8 mouse cellular contexts compared by ENCODE assay signal in the genomic region with DNA sequence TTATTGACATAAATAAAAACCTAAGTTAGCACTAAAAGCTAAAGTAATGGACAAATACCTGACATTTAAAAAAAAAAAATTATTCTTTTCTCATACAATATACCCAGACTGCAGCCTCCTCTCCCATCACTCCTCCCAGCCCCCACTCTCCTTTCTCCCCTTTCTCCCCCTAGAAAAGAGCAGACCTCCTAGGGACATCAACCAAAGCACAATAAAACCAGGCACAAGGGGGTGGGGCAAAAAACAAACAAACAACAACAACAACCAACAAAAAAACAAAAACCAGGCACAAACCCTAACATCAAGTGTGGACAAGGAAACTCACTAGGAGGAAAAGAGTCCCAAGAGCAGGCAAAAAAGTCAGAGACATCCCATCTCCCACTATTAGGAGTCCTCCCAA. TPM values are rescaled to one million over a fixed set of nuclear protein-coding genes. Genes with fewer than 3 reads are reported as not detected.
DNase-seq lines count a peak whose midpoint lies in the region; ATAC-seq and TF ChIP-seq lines count a peak whose summit lies in the region.

No protein-coding gene starts in this region.

- no peak for TF ChIP-seq POLR2A in CH12.LX (IDR thresholded peaks at IDR 0.05; ENCODE audit: low read depth, low read length)

- peak overlapping the region; percentile 78 for H3K4me3 ChIP-seq in erythroblast, embryonic 14.5 days (replicated peaks)
- no peak overlapping the region for H3K4me3 ChIP-seq in CH12.LX (replicated peaks in 1 of 3; ENCODE audit: low read depth in 2 of 3, low read length in 2 of 3, poor library complexity in 1 of 3)
- no peak overlapping the region for H3K4me3 ChIP-seq in forebrain, embryonic 16.5 days (replicated peaks; ENCODE audit: low read length)

- peaks cover 33% of the 10 kb centered on the region for H3K4me1 ChIP-seq in erythroblast, embryonic 14.5 days (ENCODE audit: control insufficient read depth)
- H3K4me1 ChIP-seq in CH12.LX (ENCODE audit: control insufficient read depth in 1 of 2, insufficient read depth in 2 of 2): peaks cover 0 to 24% of the 10 kb centered on the region in 2 experiments; a peak in 3 of 4 replicates
- H3K4me1 ChIP-seq in forebrain, embryonic 16.5 days (replicated peaks; ENCODE audit: control insufficient read depth, insufficient read depth, low read length): peaks cover 11% of the 10 kb centered on the region

- no peak for TF ChIP-seq EP300 in CH12.LX (IDR thresholded peaks at IDR 0.05; ENCODE audit: low read length)

- DNase-seq in CH12.LX (ENCODE audit: extremely low read depth): no peak
- DNase-seq in lung, postnatal 36 days: peak; percentile 18
- no peak for DNase-seq in right cerebral cortex, postnatal 4 days
- no peak for DNase-seq in gastrocnemius, postnatal 14 days
- DNase-seq in retina, embryonic 14.5 days (ENCODE audit: low spot score): no peak

- ATAC-seq in erythroblast, adult 5-6 weeks (replicated peaks; ENCODE audit: low FRiP score, poor library complexity, severe bottlenecking): no peak
- ATAC-seq in forebrain, embryonic 16.5 days: peak; percentile 8; the same call in 1 of the 2 replicates

- no peaks in the 10 kb centered on the region for H3K27me3 ChIP-seq in erythroblast, embryonic 14.5 days (ENCODE audit: control insufficient read depth)
- H3K27me3 ChIP-seq in CH12.LX (replicated peaks): no peaks in the 10 kb centered on the region
- H3K27me3 ChIP-seq in forebrain, embryonic 16.5 days (replicated peaks; ENCODE audit: control insufficient read depth, insufficient read depth, low read length): no peaks in the 10 kb centered on the region

- H3K4me2 ChIP-seq in CH12.LX (ENCODE audit: insufficient read depth, low read depth, poor library complexity, severe bottlenecking): peak overlapping the region; percentile 31; the same call in 1 of the 2 replicates
- H3K4me2 ChIP-seq in forebrain, embryonic 16.5 days (ENCODE audit: low read length): peak overlapping the region; percentile 29

- H3K9me3 ChIP-seq in erythroblast, embryonic 14.5 days (ENCODE audit: control insufficient read depth, low read length): no peaks in the 10 kb centered on the region
- peaks cover 4% of the 10 kb centered on the region for H3K9me3 ChIP-seq in CH12.LX (replicated peaks; ENCODE audit: low read length)
- no peaks in the 10 kb centered on the region for H3K9me3 ChIP-seq in forebrain, embryonic 16.5 days (ENCODE audit: control insufficient read depth, low read length)

- H3K9ac ChIP-seq in CH12.LX (ENCODE audit: insufficient read depth, low read depth): no peak overlapping the region
- no peak overlapping the region for H3K9ac ChIP-seq in forebrain, embryonic 16.5 days (replicated peaks; ENCODE audit: low read depth, low read length)

- no peak for TF ChIP-seq CTCF in CH12.LX (conservative IDR thresholded peaks at IDR 0.05 in 1 of 2, IDR thresholded peaks at IDR 0.05 in 1 of 2; ENCODE audit: low read depth in 2 of 2, low read length in 2 of 2)

- dilution Hi-C loops in CH12.LX (cut with MboI; ENCODE audit: extremely low pct_ligation_motif_present, extremely low pct_unique_long_range_greater_than_20kb, low sequenced_read_pairs): no loop called here

- peaks cover 14% of the 10 kb centered on the region for H3K79me2 ChIP-seq in CH12.LX (replicated peaks; ENCODE audit: control insufficient read depth, extremely low read depth, insufficient read depth, poor library complexity, severe bottlenecking)

- peaks cover 25% of the 10 kb centered on the region for H3K36me3 ChIP-seq in erythroblast, embryonic 14.5 days (ENCODE audit: control insufficient read depth)
- H3K36me3 ChIP-seq in CH12.LX (replicated peaks in 1 of 2; ENCODE audit: control insufficient read depth in 1 of 2, insufficient read depth in 1 of 2, low read length in 1 of 2): peaks cover 13 to 34% of the 10 kb centered on the region in 2 experiments
- H3K36me3 ChIP-seq in forebrain, embryonic 16.5 days (ENCODE audit: control insufficient read depth, insufficient read depth): peaks cover 8% of the 10 kb centered on the region; the same call in 1 of the 2 replicates

- no peak overlapping the region for H3K27ac ChIP-seq in CH12.LX (ENCODE audit: insufficient read depth, low read depth)
- H3K27ac ChIP-seq in forebrain, embryonic 16.5 days (ENCODE audit: low read length): no peak overlapping the region

- TF ChIP-seq RAD21 in CH12.LX (IDR thresholded peaks at IDR 0.05; ENCODE audit: low read depth, low read length): no peak

- intact Hi-C loops in gastrocnemius, postnatal 14 days (cut with DNase I; ENCODE audit: low total_unique reads): loop anchor here (10.0 kb wide), 3 partner anchors 157 to 1757 kb away; a partner anchor contains a TSS

- in situ Hi-C loops in CH12.LX (cut with MboI; ENCODE audit: low pct_ligation_motif_present, low pct_unique_long_range_greater_than_20kb, low sequenced_read_pairs): no loop called here

TF ChIP-seq in CH12.LX, 34 proteins besides CTCF, POLR2A, EP300 and RAD21:
- TF ChIP-seq MXI1 (IDR thresholded peaks at IDR 0.05; ENCODE audit: low read depth, low read length) (no peak), ELF1 (IDR thresholded peaks at IDR 0.05; ENCODE audit: low read depth, low read length) (no peak), CHD1 (IDR thresholded peaks at IDR 0.05; ENCODE audit: low read depth, low read length) (no peak), JUND (conservative IDR thresholded peaks at IDR 0.05; ENCODE audit: low read depth, low read length) (no peak), MAFK (IDR thresholded peaks at IDR 0.05; ENCODE audit: insufficient replicate concordance, low read length) (no peak), IRF4 (IDR thresholded peaks at IDR 0.05; ENCODE audit: low read depth, low read length) (no peak), ZC3H11A (IDR thresholded peaks at IDR 0.05; ENCODE audit: low read depth, low read length) (no peak), POLR2AphosphoS2 (IDR thresholded peaks at IDR 0.05; ENCODE audit: low read depth, low read length) (no peak), SIN3A (IDR thresholded peaks at IDR 0.05; ENCODE audit: low read length) (no peak), NRF1 (IDR thresholded peaks at IDR 0.05; ENCODE audit: low read depth, low read length) (no peak), RCOR1 (conservative IDR thresholded peaks at IDR 0.05; ENCODE audit: low read depth, low read length) (no peak), MAX (IDR thresholded peaks at IDR 0.05; ENCODE audit: low read length) (no peak), TCF12 (IDR thresholded peaks at IDR 0.05; ENCODE audit: low read depth, low read length) (no peak), HCFC1 (IDR thresholded peaks at IDR 0.05; ENCODE audit: low read depth, low read length) (no peak), USF2 (conservative IDR thresholded peaks at IDR 0.05; ENCODE audit: low read depth, low read length) (no peak), UBTF (IDR thresholded peaks at IDR 0.05; ENCODE audit: low read depth, low read length) (no peak), MEF2A (IDR thresholded peaks at IDR 0.05; ENCODE audit: borderline replicate concordance, low read depth, low read length) (no peak)

RNA-seq across cellular contexts. Expression of a gene that starts 0.6 kb away (rescaled TPM):
- 11.4 and 15.8 TPM in 2 replicates for polyA plus RNA-seq in erythroblast, embryonic 14.5 days (2012)
- 52.9 and 69.0 TPM in 2 replicates for total RNA-seq in erythroblast, adult 5-6 weeks (2015; ENCODE audit: low replicate concordance)
- 13.7 and 34.7 TPM in 2 replicates for total RNA-seq in erythroblast, adult 5-6 weeks (2017; ENCODE audit: low replicate concordance)
- total RNA-seq in CH12.LX (2012; rRNA removed): 306 and 329 TPM in 2 replicates
- total RNA-seq in CH12.LX (2014; rRNA removed): 451 and 525 TPM in 2 replicates
- 379 and 399 TPM in 2 replicates for polyA plus RNA-seq in CH12.LX (2012; ENCODE audit: insufficient read length, low read depth)
- 178 and 190 TPM in 2 replicates for polyA plus RNA-seq in forebrain, embryonic 16.5 days (2015; fragmentation: Nextera tagmentation; extraction: Ambion mirVana)
- 100 to 1,000 TPM; 136 to 145 TPM for total RNA-seq in gastrocnemius, postnatal 14 days (2021)

RNA-seq across cellular contexts. Expression of a gene that starts 24.1 kb away (rescaled TPM):
- 0.01 TPM in 1 of 2 replicates, not detected in the other for polyA plus RNA-seq in erythroblast, embryonic 14.5 days (2012)
- total RNA-seq in erythroblast, adult 5-6 weeks (2015; ENCODE audit: low replicate concordance): not detected in 2 replicates
- 0.17 TPM in 1 of 2 replicates, not detected in the other for total RNA-seq in erythroblast, adult 5-6 weeks (2017; ENCODE audit: low replicate concordance)
- total RNA-seq in CH12.LX (2012; rRNA removed) (0.04 TPM in 1 of 2 replicates, not detected in the other), CH12.LX (2014; rRNA removed) (not detected in 2 replicates)
- 0.03 TPM in 1 of 2 replicates, not detected in the other for polyA plus RNA-seq in CH12.LX (2012; ENCODE audit: insufficient read length, low read depth)
- polyA plus RNA-seq in forebrain, embryonic 16.5 days (2015; fragmentation: Nextera tagmentation; extraction: Ambion mirVana): 20.7 and 22.0 TPM in 2 replicates
- total RNA-seq in gastrocnemius, postnatal 14 days (2021): 10 to 100 TPM in 1 of 2 experiments, 1 to 10 TPM in 1; 9.2 to 14.2 TPM

RNA-seq across cellular contexts. Expression of a gene that starts 59.5 kb away (rescaled TPM):
- polyA plus RNA-seq in erythroblast, embryonic 14.5 days (2012): 2.2 and 4.4 TPM in 2 replicates
- total RNA-seq in erythroblast, adult 5-6 weeks (2015; ENCODE audit: low replicate concordance): 34.0 and 41.8 TPM in 2 replicates
- total RNA-seq in erythroblast, adult 5-6 weeks (2017; ENCODE audit: low replicate concordance): 14.2 and 19.1 TPM in 2 replicates
- total RNA-seq in CH12.LX (2012; rRNA removed): 25.1 and 29.9 TPM in 2 replicates
- total RNA-seq in CH12.LX (2014; rRNA removed): 13.8 and 19.1 TPM in 2 replicates
- 45.4 and 49.1 TPM in 2 replicates for polyA plus RNA-seq in CH12.LX (2012; ENCODE audit: insufficient read length, low read depth)
- polyA plus RNA-seq in forebrain, embryonic 16.5 days (2015; fragmentation: Nextera tagmentation; extraction: Ambion mirVana): 30.2 and 35.2 TPM in 2 replicates
- total RNA-seq in gastrocnemius, postnatal 14 days (2021): 10 to 100 TPM; 30.7 to 35.0 TPM

Comparison
In these comparisons a context has a peak if more than half of its experiments do, and no peak if none do; other contexts are left out.
1. RNA of a gene that starts 24.1 kb away (total RNA-seq): 9.2 to 14.2 TPM in gastrocnemius, postnatal 14 days; 0.17 TPM in erythroblast, adult 5-6 weeks and 0.04 TPM in CH12.LX; every median in the first group is over 4 times any median in the second.